Mouse (Mus musculus) kidney, embryonic 14.5 days (tissue): ENCODE results near the gene Mad2l1bp. TPM values are rescaled to one million over a fixed set of nuclear protein-coding genes. Genes with fewer than 3 reads are reported as not detected.

Source experiments
- ATAC-seq: fragments of 200-750 bp; cut with Nextera tagmentation; 2 replicates; pipeline ENCODE4 v1.8.0; 2017; ENCODE audit warnings: moderate number of reproducible peaks, mild to moderate bottlenecking, moderate TSS enrichment, moderate library complexity; ENCODE audit not compliant: low FRiP score, low TSS enrichment
- H3K27ac ChIP-seq: fragments of 300-500 bp; sonication (generic); 2 replicates; pipeline ENCODE4 v1.5.1; 2014; ENCODE audit warnings: low read depth, mild to moderate bottlenecking, low read length, moderate library complexity, mixed read lengths
- H3K27me3 ChIP-seq: fragments of 300-500 bp; sonication (generic); 2 replicates; pipeline ENCODE4 v1.6.1; 2014; ENCODE audit warnings: mild to moderate bottlenecking, low read length; ENCODE audit not compliant: control insufficient read depth, insufficient read depth
- H3K36me3 ChIP-seq: fragments of 300-500 bp; sonication (generic); 2 replicates; pipeline ENCODE4 v1.6.1; 2014; ENCODE audit warnings: low read length, mixed read lengths; ENCODE audit not compliant: control insufficient read depth, insufficient read depth
- H3K4me1 ChIP-seq: fragments of 300-500 bp; sonication (generic); 2 replicates; pipeline ENCODE4 v1.6.1; 2014; ENCODE audit warnings: low read length, mixed read lengths; ENCODE audit not compliant: control insufficient read depth, insufficient read depth
- H3K4me2 ChIP-seq: fragments of 300-500 bp; sonication (generic); replicated peaks from 2 replicates; pipeline ENCODE4 v1.6.1; 2014; ENCODE audit warnings: low read depth, mild to moderate bottlenecking, low read length
- H3K4me3 ChIP-seq: fragments of 300-500 bp; sonication (generic); 2 replicates; pipeline ENCODE4 v1.5.1; 2014; ENCODE audit warnings: mild to moderate bottlenecking, low read length
- H3K9ac ChIP-seq: fragments of 300-500 bp; sonication (generic); 2 replicates; pipeline ENCODE4 v1.6.1; 2014; ENCODE audit warnings: low read depth, mild to moderate bottlenecking, low read length, moderate library complexity
- H3K9me3 ChIP-seq: fragments of 300-500 bp; sonication (generic); 2 replicates; pipeline ENCODE4 v1.6.1; 2016; ENCODE audit warnings: low read length; ENCODE audit not compliant: control insufficient read depth
- WGBS: fragments of 180-500 bp; shearing (Covaris S2); extraction: QIAGEN DNeasy Blood & Tissue Kit; methylation state at CpG from one replicate; pipeline ENCODE4 v1.1.7; 2014; 5-methylcytosine and 5-hydroxymethylcytosine counted together
- polyA plus RNA-seq: library from polyadenylated mRNA; unstranded; fragments of >200 nt; fragmentation: Nextera tagmentation; extraction: Ambion mirVana; gene quantifications from 2 replicates; pipeline ENCODE4 v1.2.1, GENCODE M21; 2014

Gene Mad2l1bp
- polyA plus RNA-seq, 1 experiment from 2014 or later = 34.2 TPM

- ATAC-seq = peak; percentile 40; the same call in 1 of the 2 replicates
- no peak overlapping the region for H3K4me3 ChIP-seq
These were observed 15.0 kb upstream of the Mad2l1bp start for GRCm38 (mm10) chr17:46168318-46168717.

GRCm38 (mm10) chr17:46167014-46167413, 13.7 kb upstream of the Mad2l1bp start:
- no peaks in the 10 kb centered on the region for H3K9me3 ChIP-seq
- peaks cover 78% of the 10 kb centered on the region for H3K36me3 ChIP-seq
- H3K4me3 ChIP-seq = no peak overlapping the region
- H3K9ac ChIP-seq = no peak overlapping the region
- ATAC-seq = no peak
- H3K27ac ChIP-seq = no peak overlapping the region
- no peak overlapping the region for H3K4me2 ChIP-seq
- 92% methylated on average over 11 of the region's 11 CpGs for WGBS
- peaks cover under 1% of the 10 kb centered on the region; the same call in 1 of the 2 replicates for H3K4me1 ChIP-seq
- no peaks in the 10 kb centered on the region for H3K27me3 ChIP-seq

More at GRCm38 (mm10) chr17:46168318-46168717, 15.0 kb upstream of the Mad2l1bp start:
- Histone ChIP-seq H3K4me1 (no peaks in the 10 kb centered on the region), H3K27me3 (no peaks in the 10 kb centered on the region), H3K9me3 (no peaks in the 10 kb centered on the region), H3K9ac (no peak overlapping the region), H3K36me3 (peaks cover 91% of the 10 kb centered on the region), H3K4me2 (no peak overlapping the region), H3K27ac (no peak overlapping the region)
- WGBS = 36% methylated on average over 5 of the region's 5 CpGs

- 86% methylated on average over 5 of the region's 5 CpGs for WGBS
These were observed 12.9 kb upstream of the Mad2l1bp start for GRCm38 (mm10) chr17:46166270-46166669.

GRCm38 (mm10) chr17:46165460-46165859, 12.1 kb upstream of the Mad2l1bp start:
- H3K36me3 ChIP-seq = peaks cover 67% of the 10 kb centered on the region
- H3K9me3 ChIP-seq = no peaks in the 10 kb centered on the region
- no peak overlapping the region for H3K4me2 ChIP-seq
- no peaks in the 10 kb centered on the region for H3K27me3 ChIP-seq
- H3K9ac ChIP-seq = no peak overlapping the region
- ATAC-seq = no peak
- 87% methylated on average over 12 of the region's 12 CpGs for WGBS
- H3K27ac ChIP-seq = no peak overlapping the region
- H3K4me1 ChIP-seq = peaks cover 6% of the 10 kb centered on the region; the same call in 1 of the 2 replicates
- no peak overlapping the region for H3K4me3 ChIP-seq

More at GRCm38 (mm10) chr17:46166270-46166669, 12.9 kb upstream of the Mad2l1bp start:
- no peak overlapping the region for H3K9ac ChIP-seq
- peaks cover 74% of the 10 kb centered on the region for H3K36me3 ChIP-seq
- no peak overlapping the region for H3K4me3 ChIP-seq
- no peak overlapping the region for H3K4me2 ChIP-seq
- no peaks in the 10 kb centered on the region for H3K27me3 ChIP-seq
- no peaks in the 10 kb centered on the region for H3K9me3 ChIP-seq
- H3K4me1 ChIP-seq = peaks cover 6% of the 10 kb centered on the region; the same call in 1 of the 2 replicates
- H3K27ac ChIP-seq = no peak overlapping the region
- ATAC-seq = no peak

GRCm38 (mm10) chr17:46164791-46165190, 11.4 kb upstream of the Mad2l1bp start:
- H3K4me1 ChIP-seq = peaks cover 6% of the 10 kb centered on the region; the same call in 1 of the 2 replicates
- 92% methylated on average over 10 of the region's 10 CpGs for WGBS

GRCm38 (mm10) chr17:46164301-46164700, 10.9 kb upstream of the Mad2l1bp start:
- 94% methylated on average over 8 of the region's 8 CpGs for WGBS
- ATAC-seq = no peak
- no peaks in the 10 kb centered on the region for H3K9me3 ChIP-seq
- no peak overlapping the region for H3K27ac ChIP-seq
- H3K9ac ChIP-seq = no peak overlapping the region
- H3K4me2 ChIP-seq = no peak overlapping the region
- peaks cover 56% of the 10 kb centered on the region for H3K36me3 ChIP-seq
- no peak overlapping the region for H3K4me3 ChIP-seq
- H3K27me3 ChIP-seq = no peaks in the 10 kb centered on the region
- peaks cover 6% of the 10 kb centered on the region; the same call in 1 of the 2 replicates for H3K4me1 ChIP-seq

More at GRCm38 (mm10) chr17:46164791-46165190, 11.4 kb upstream of the Mad2l1bp start:
- no peaks in the 10 kb centered on the region for H3K27me3 ChIP-seq
- H3K27ac ChIP-seq = no peak overlapping the region
- no peak overlapping the region for H3K4me2 ChIP-seq
- no peak for ATAC-seq
- H3K4me3 ChIP-seq = no peak overlapping the region
- no peak overlapping the region for H3K9ac ChIP-seq
- peaks cover 61% of the 10 kb centered on the region for H3K36me3 ChIP-seq
- H3K9me3 ChIP-seq = no peaks in the 10 kb centered on the region

- H3K4me3 ChIP-seq = no peak overlapping the region
- peak overlapping the region; percentile 10; the same call in 1 of the 2 replicates for H3K4me2 ChIP-seq
- peaks cover 43% of the 10 kb centered on the region for H3K36me3 ChIP-seq
- no peaks in the 10 kb centered on the region for H3K27me3 ChIP-seq
- 68% methylated on average over 8 of the region's 9 CpGs for WGBS
- no peak overlapping the region; the same call in 1 of the 2 replicates for H3K27ac ChIP-seq
- no peak for ATAC-seq
- H3K9ac ChIP-seq = no peak overlapping the region
- H3K9me3 ChIP-seq = no peaks in the 10 kb centered on the region
- peaks cover 6% of the 10 kb centered on the region; the same call in 1 of the 2 replicates for H3K4me1 ChIP-seq
These were observed 9.6 kb upstream of the Mad2l1bp start for GRCm38 (mm10) chr17:46162951-46163421.

- ATAC-seq = no peak
- no peak overlapping the region for H3K27ac ChIP-seq
- WGBS = 88% methylated on average over 7 of the region's 7 CpGs
- H3K27me3 ChIP-seq = no peaks in the 10 kb centered on the region
- peak overlapping the region; percentile 10; the same call in 1 of the 2 replicates for H3K4me2 ChIP-seq
- no peaks in the 10 kb centered on the region for H3K9me3 ChIP-seq
- peaks cover 6% of the 10 kb centered on the region; the same call in 1 of the 2 replicates for H3K4me1 ChIP-seq
- H3K36me3 ChIP-seq = peaks cover 38% of the 10 kb centered on the region
- H3K9ac ChIP-seq = no peak overlapping the region
- H3K4me3 ChIP-seq = no peak overlapping the region
These were observed 9.2 kb upstream of the Mad2l1bp start for GRCm38 (mm10) chr17:46162551-46162950.

- H3K27ac ChIP-seq = peak overlapping the region; percentile 78; the same call in 1 of the 2 replicates
- WGBS = 45% methylated on average over 9 of the region's 9 CpGs
- H3K4me3 ChIP-seq = peak overlapping the region; percentile 90
- no peak for ATAC-seq
- no peaks in the 10 kb centered on the region for H3K9me3 ChIP-seq
- peak overlapping the region; percentile 90 for H3K4me2 ChIP-seq
- peaks cover 6% of the 10 kb centered on the region; the same call in 1 of the 2 replicates for H3K4me1 ChIP-seq
- H3K9ac ChIP-seq = peak overlapping the region; percentile 85
- no peaks in the 10 kb centered on the region for H3K27me3 ChIP-seq
- peaks cover 30% of the 10 kb centered on the region for H3K36me3 ChIP-seq
These were observed 8.4 kb upstream of the Mad2l1bp start for GRCm38 (mm10) chr17:46161710-46162109.
